Mouse (Mus musculus) CH12.LX (cell line): ENCODE measurements at regions not wholly inside any gene's neighbourhood (a gene's known extent, or its start where the extent isn't known, plus 50 kb on each side); places are given as distances from the start of the nearest gene placed in this dataset.
A peak's percentile ranks its signal among the peaks of the same experiment; 100 is the strongest.

Experiments used
- DNase-seq: peaks from one replicate; pipeline ENCODE4 v3.0.0-alpha.2; 2013; ENCODE audit errors: extremely low read depth
- H3K27ac ChIP-seq: 2 replicates; pipeline ENCODE4 v1.5.1; 2012; ENCODE audit warnings: low read depth, mild to moderate bottlenecking, control low read depth, moderate library complexity; ENCODE audit not compliant: insufficient read depth
- H3K27me3 ChIP-seq: replicated peaks from 2 replicates; pipeline ENCODE3; 2012; ENCODE audit warnings: inconsistent platforms
- H3K36me3 ChIP-seq, 2 experiments: replicated peaks in 1 of 2; 2 replicates each; pipeline versions ENCODE3 to v1.6.1; 2012; ENCODE audit warnings: inconsistent platforms in 1 of 2, low read length in 1 of 2, mild to moderate bottlenecking in 1 of 2, mixed read lengths in 1 of 2, moderate library complexity in 1 of 2; ENCODE audit not compliant: control insufficient read depth in 1 of 2, insufficient read depth in 1 of 2
- H3K4me1 ChIP-seq, 2 experiments: 2 replicates each; pipeline ENCODE4 v1.6.1; 2012; ENCODE audit warnings: inconsistent platforms in 1 of 2, moderate library complexity in 1 of 2; ENCODE audit not compliant: insufficient read depth in 2 of 2, control insufficient read depth in 1 of 2
- H3K4me2 ChIP-seq: 2 replicates; pipeline ENCODE4 v1.6.1; 2012; ENCODE audit warnings: low read depth, mild to moderate bottlenecking, control low read depth; ENCODE audit not compliant: poor library complexity, insufficient read depth, severe bottlenecking
- H3K4me3 ChIP-seq, 3 experiments: fragments of 150-350 bp in 1 of 3; sonication (generic) in 1 of 3; replicated peaks in 1 of 3; 2 replicates each; pipeline versions ENCODE3 to v1.5.1; 2011 to 2012; ENCODE audit warnings: low read depth in 2 of 3, low read length in 2 of 3, mild to moderate bottlenecking in 2 of 3, moderate library complexity in 2 of 3, control low read depth in 1 of 3, improper control_type of control experiment in 1 of 3, inconsistent platforms in 1 of 3, mixed read lengths in 1 of 3; ENCODE audit not compliant: poor library complexity in 1 of 3
- H3K79me2 ChIP-seq: replicated peaks from 2 replicates; pipeline ENCODE4 v1.6.1; 2012; ENCODE audit warnings: mild to moderate bottlenecking, moderate library complexity; ENCODE audit not compliant: control insufficient read depth, poor library complexity, insufficient read depth, severe bottlenecking; ENCODE audit errors: extremely low read depth
- H3K9ac ChIP-seq: 2 replicates; pipeline ENCODE4 v1.6.1; 2012; ENCODE audit warnings: low read depth, mild to moderate bottlenecking, control low read depth, moderate library complexity; ENCODE audit not compliant: insufficient read depth
- H3K9me3 ChIP-seq: replicated peaks from 2 replicates; pipeline ENCODE3; 2012; ENCODE audit warnings: low read length, inconsistent platforms, mixed read lengths
- BHLHE40 ChIP-seq: IDR thresholded peaks from 2 replicates; pipeline ENCODE4 v1.6.1; 2011; ENCODE audit warnings: mild to moderate bottlenecking, low read depth, low read length, improper control_type of control experiment
- CHD1 ChIP-seq: IDR thresholded peaks from 2 replicates; pipeline ENCODE4 v1.6.1; 2012; ENCODE audit warnings: low read depth, low read length, improper control_type of control experiment, inconsistent platforms
- CHD2 ChIP-seq: IDR thresholded peaks from 2 replicates; pipeline ENCODE4 v1.6.1; 2011; ENCODE audit warnings: low read length, improper control_type of control experiment
- CTCF ChIP-seq, 2 experiments: IDR thresholded peaks in 1 of 2; conservative IDR thresholded peaks in 1 of 2; 2 replicates each; pipeline ENCODE4 v1.5.1; 2011 to 2012; ENCODE audit warnings: low read depth in 2 of 2, low read length in 2 of 2, improper control_type of control experiment in 1 of 2, inconsistent platforms in 1 of 2, mild to moderate bottlenecking in 1 of 2, moderate library complexity in 1 of 2
- E2F4 ChIP-seq: IDR thresholded peaks from 2 replicates; pipeline ENCODE4 v1.6.1; 2011; ENCODE audit warnings: low read depth, low read length, improper control_type of control experiment; ENCODE audit not compliant: insufficient replicate concordance
- ELF1 ChIP-seq: IDR thresholded peaks from 2 replicates; pipeline ENCODE4 v1.6.1; 2014; ENCODE audit warnings: low read depth, mild to moderate bottlenecking, inconsistent platforms, low read length, improper control_type of control experiment
- EP300 ChIP-seq: IDR thresholded peaks from 2 replicates; pipeline ENCODE4 v1.6.1; 2011; ENCODE audit warnings: low read length, improper control_type of control experiment
- ETS1 ChIP-seq: conservative IDR thresholded peaks from 2 replicates; pipeline ENCODE4 v1.6.1; 2012; ENCODE audit warnings: low read depth, mild to moderate bottlenecking, inconsistent platforms, low read length, improper control_type of control experiment, moderate library complexity
- GABPA ChIP-seq: IDR thresholded peaks from 2 replicates; pipeline ENCODE4 v1.6.1; 2012; ENCODE audit warnings: low read depth, low read length, improper control_type of control experiment, inconsistent platforms; ENCODE audit not compliant: insufficient replicate concordance
- HCFC1 ChIP-seq: IDR thresholded peaks from 2 replicates; pipeline ENCODE4 v1.6.1; 2012; ENCODE audit warnings: low read depth, mild to moderate bottlenecking, inconsistent platforms, low read length, improper control_type of control experiment
- IRF4 ChIP-seq: IDR thresholded peaks from 2 replicates; pipeline ENCODE4 v1.6.1; 2014; ENCODE audit warnings: low read depth, mild to moderate bottlenecking, inconsistent platforms, low read length, improper control_type of control experiment
- JUN ChIP-seq: IDR thresholded peaks from 2 replicates; pipeline ENCODE4 v1.6.1; 2011; ENCODE audit warnings: low read depth, mild to moderate bottlenecking, low read length, improper control_type of control experiment, moderate library complexity; ENCODE audit not compliant: insufficient read depth
- JUND ChIP-seq: conservative IDR thresholded peaks from 2 replicates; pipeline ENCODE4 v1.6.1; 2011; ENCODE audit warnings: low read depth, low read length, improper control_type of control experiment
- KAT2A ChIP-seq: IDR thresholded peaks from 2 replicates; pipeline ENCODE4 v1.6.1; 2012; ENCODE audit warnings: low read length, improper control_type of control experiment, inconsistent platforms; ENCODE audit not compliant: insufficient replicate concordance
- MAFK ChIP-seq: IDR thresholded peaks from 2 replicates; pipeline ENCODE4 v1.6.1; 2011; ENCODE audit warnings: low read length, improper control_type of control experiment; ENCODE audit not compliant: insufficient replicate concordance
- MAX ChIP-seq: IDR thresholded peaks from 2 replicates; pipeline ENCODE4 v1.6.1; 2011; ENCODE audit warnings: low read length, improper control_type of control experiment
- MAZ ChIP-seq: IDR thresholded peaks from 2 replicates; pipeline ENCODE4 v1.6.1; 2012; ENCODE audit warnings: low read depth, mild to moderate bottlenecking, inconsistent platforms, low read length, improper control_type of control experiment, moderate library complexity
- MEF2A ChIP-seq: IDR thresholded peaks from 2 replicates; pipeline ENCODE4 v1.6.1; 2014; ENCODE audit warnings: low read depth, mild to moderate bottlenecking, inconsistent platforms, low read length, improper control_type of control experiment, borderline replicate concordance
- MXI1 ChIP-seq: IDR thresholded peaks from 2 replicates; pipeline ENCODE4 v1.6.1; 2011; ENCODE audit warnings: mild to moderate bottlenecking, low read depth, low read length, improper control_type of control experiment
- MYC ChIP-seq: IDR thresholded peaks from 2 replicates; pipeline ENCODE4 v1.6.1; 2011; ENCODE audit warnings: low read depth, mild to moderate bottlenecking, improper control_type of control experiment, low read length
- NELFE ChIP-seq: IDR thresholded peaks from 2 replicates; pipeline ENCODE4 v1.6.1; 2011; ENCODE audit warnings: low read depth, low read length, improper control_type of control experiment
- NRF1 ChIP-seq: IDR thresholded peaks from 2 replicates; pipeline ENCODE4 v1.6.1; 2014; ENCODE audit warnings: low read depth, mild to moderate bottlenecking, inconsistent platforms, low read length, improper control_type of control experiment, moderate library complexity
- PAX5 ChIP-seq: IDR thresholded peaks from 2 replicates; pipeline ENCODE4 v1.6.1; 2012; ENCODE audit warnings: low read length, inconsistent platforms, mixed read lengths
- POLR2A ChIP-seq: IDR thresholded peaks from 2 replicates; pipeline ENCODE4 v1.6.1; 2011; ENCODE audit warnings: low read depth, mild to moderate bottlenecking, improper control_type of control experiment, low read length
- POLR2AphosphoS2 ChIP-seq: IDR thresholded peaks from 2 replicates; pipeline ENCODE4 v1.6.1; 2011; ENCODE audit warnings: low read depth, low read length, improper control_type of control experiment
- RAD21 ChIP-seq: IDR thresholded peaks from 2 replicates; pipeline ENCODE4 v1.6.1; 2011; ENCODE audit warnings: low read depth, mild to moderate bottlenecking, low read length, improper control_type of control experiment, moderate library complexity
- RCOR1 ChIP-seq: conservative IDR thresholded peaks from 2 replicates; pipeline ENCODE4 v1.6.1; 2012; ENCODE audit warnings: low read depth, mild to moderate bottlenecking, inconsistent platforms, low read length, improper control_type of control experiment
- SIN3A ChIP-seq: IDR thresholded peaks from 2 replicates; pipeline ENCODE4 v1.6.1; 2012; ENCODE audit warnings: low read length, improper control_type of control experiment, inconsistent platforms
- SMC3 ChIP-seq: IDR thresholded peaks from 2 replicates; pipeline ENCODE4 v1.6.1; 2011; ENCODE audit warnings: low read depth, low read length, improper control_type of control experiment
- TBP ChIP-seq: conservative IDR thresholded peaks from 2 replicates; pipeline ENCODE4 v1.6.1; 2011; ENCODE audit warnings: low read depth, low read length, improper control_type of control experiment
- TCF12 ChIP-seq: IDR thresholded peaks from 2 replicates; pipeline ENCODE4 v1.6.1; 2014; ENCODE audit warnings: low read depth, mild to moderate bottlenecking, inconsistent platforms, low read length, improper control_type of control experiment
- UBTF ChIP-seq: IDR thresholded peaks from 2 replicates; pipeline ENCODE4 v1.6.1; 2012; ENCODE audit warnings: low read depth, mild to moderate bottlenecking, inconsistent platforms, low read length, improper control_type of control experiment, moderate library complexity
- USF1 ChIP-seq: IDR thresholded peaks from 2 replicates; pipeline ENCODE4 v1.6.1; 2014; ENCODE audit warnings: low read depth, mild to moderate bottlenecking, inconsistent platforms, low read length, improper control_type of control experiment
- USF2 ChIP-seq: conservative IDR thresholded peaks from 2 replicates; pipeline ENCODE4 v1.6.1; 2011; ENCODE audit warnings: low read depth, low read length, improper control_type of control experiment
- ZC3H11A ChIP-seq: IDR thresholded peaks from 2 replicates; pipeline ENCODE4 v1.6.1; 2012; ENCODE audit warnings: low read depth, mild to moderate bottlenecking, inconsistent platforms, low read length, improper control_type of control experiment
- ZKSCAN1 ChIP-seq: IDR thresholded peaks from 2 replicates; pipeline ENCODE4 v1.6.1; 2012; ENCODE audit warnings: low read depth, inconsistent platforms, low read length, improper control_type of control experiment, borderline replicate concordance
- ZMIZ1 ChIP-seq: IDR thresholded peaks from 2 replicates; pipeline ENCODE4 v1.6.1; 2012; ENCODE audit warnings: low read depth, mild to moderate bottlenecking, inconsistent platforms, low read length, improper control_type of control experiment
- ZNF384 ChIP-seq: IDR thresholded peaks from 2 replicates; pipeline ENCODE4 v1.6.1; 2012; ENCODE audit warnings: low read depth, low read length, improper control_type of control experiment, inconsistent platforms
- dilution Hi-C: fragments of 300-500 bp; cut with MboI; formaldehyde crosslinking; loops from 2 replicates; pipeline ENCODE4 v1.14.3; 2020; ENCODE audit warnings: low sequenced_read_pairs; ENCODE audit not compliant: extremely low pct_unique_long_range_greater_than_20kb, extremely low pct_ligation_motif_present
- in situ Hi-C: fragments of 300-500 bp; cut with MboI; formaldehyde crosslinking; loops from 3 replicates; pipeline ENCODE4 v1.14.3; 2019; ENCODE audit warnings: low sequenced_read_pairs, low pct_ligation_motif_present, low pct_unique_long_range_greater_than_20kb, mixed read lengths

DNA sequence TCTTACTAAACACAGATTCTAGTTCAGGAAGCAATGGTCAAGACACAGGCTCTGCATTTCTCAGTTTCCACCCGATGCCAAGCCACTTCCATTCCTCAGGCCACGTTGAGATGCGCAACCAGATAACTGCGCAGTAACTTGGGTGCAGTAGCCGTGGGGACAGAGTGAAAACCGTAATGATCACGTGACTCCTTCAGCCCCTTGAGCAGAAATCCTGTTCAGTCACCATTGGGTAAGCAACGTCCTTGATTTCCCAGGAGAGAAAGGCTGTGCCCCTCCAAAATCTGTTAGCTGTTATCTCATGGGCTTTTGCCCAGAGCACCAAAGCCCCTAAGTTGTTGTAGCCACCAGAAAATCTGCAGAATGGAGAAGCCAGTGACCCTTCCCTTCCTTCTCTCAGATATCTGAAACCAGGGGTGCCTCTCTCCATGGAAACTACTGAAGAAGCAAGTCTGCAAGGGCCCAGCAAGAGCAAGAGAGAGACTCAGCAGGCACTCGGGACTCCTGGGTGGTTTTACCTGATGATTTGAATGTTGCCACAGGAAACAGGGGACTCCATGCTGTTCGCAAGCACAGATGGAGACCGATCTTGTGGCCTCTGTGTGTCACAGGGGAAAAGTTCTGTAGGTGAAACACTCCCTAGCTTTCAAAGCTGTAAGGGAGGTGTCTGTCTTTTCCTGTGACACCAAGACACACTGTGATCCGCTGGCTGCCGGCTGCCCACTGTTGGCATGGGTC lies 126.7 kb downstream of the Lmo4 start:
- no peaks in the 10 kb centered on the region for H3K27me3 ChIP-seq
- in situ Hi-C loops (no loop called here), dilution Hi-C loops (no loop called here)
- no peak overlapping the region for H3K27ac ChIP-seq
- peak overlapping the region; percentile 62 for H3K4me2 ChIP-seq
- H3K9me3 ChIP-seq = no peaks in the 10 kb centered on the region
- peaks cover 15 to 30% of the 10 kb centered on the region in 2 experiments for H3K4me1 ChIP-seq
- no peaks in the 10 kb centered on the region for H3K36me3 ChIP-seq
- TF ChIP-seq JUND = no peak
- TF ChIP-seq SIN3A = peak; percentile 81; the same call in 1 of the 2 replicates
- TF ChIP-seq ETS1 = peak; percentile 64; the same call in 1 of the 2 replicates
- TF ChIP-seq GABPA = no peak
- peak; percentile 61; the same call in 1 of the 2 replicates for TF ChIP-seq TCF12
- TF ChIP-seq MAZ = peak; percentile 48
- no peak for TF ChIP-seq POLR2AphosphoS2
- TF ChIP-seq NELFE = 0 out of 2 replicates have a peak, but pooled peaks have one; percentile 28
- TF ChIP-seq KAT2A = 0 out of 2 replicates have a peak, but pooled peaks have one; percentile 40
- TF ChIP-seq MYC = 0 out of 2 replicates have a peak, but pooled peaks have one; percentile 41
- TF ChIP-seq POLR2A = no peak
- peak; percentile 89 for TF ChIP-seq USF1
- TF ChIP-seq MXI1 = peak; percentile 79
- TF ChIP-seq TBP = no peak
- 0 out of 2 replicates have a peak, but pooled peaks have one; percentile 73 for TF ChIP-seq CHD1
- no peak; the same call in 1 of the 2 replicates for TF ChIP-seq JUN
- TF ChIP-seq NRF1 = peak; percentile 63
- TF ChIP-seq E2F4 = no peak
- 0 out of 2 replicates have a peak, but pooled peaks have one; percentile 53 for TF ChIP-seq MEF2A
- no peak for TF ChIP-seq ZC3H11A
- peak; percentile 84 for TF ChIP-seq BHLHE40
- TF ChIP-seq SMC3 = peak; percentile 20; the same call in 1 of the 2 replicates
- TF ChIP-seq ZNF384 = no peak
- no peak for TF ChIP-seq PAX5
- TF ChIP-seq RAD21 = no peak; the same call in none of the 2 replicates
- TF ChIP-seq MAX = peak; percentile 64; the same call in 1 of the 2 replicates
- 0 out of 2 replicates have a peak, but pooled peaks have one; percentile 29 for TF ChIP-seq HCFC1
- peak; percentile 41 for TF ChIP-seq ELF1
- TF ChIP-seq MAFK = peak; percentile 59
- TF ChIP-seq UBTF = no peak
- TF ChIP-seq CHD2 = peak; percentile 56
- peak; percentile 63; the same call in 1 of the 2 replicates for TF ChIP-seq RCOR1
- TF ChIP-seq ZMIZ1 = peak; percentile 39; the same call in 1 of the 2 replicates
- TF ChIP-seq ZKSCAN1 = no peak
- peak; percentile 61 for TF ChIP-seq EP300
- TF ChIP-seq IRF4 = peak; percentile 68
- peak; percentile 90 for TF ChIP-seq USF2
- TF ChIP-seq CTCF (conservative IDR thresholded peaks at IDR 0.05 in 1 of 2, IDR thresholded peaks at IDR 0.05 in 1 of 2; ENCODE audit: low read depth in 2 of 2, low read length in 2 of 2) = no peak
- no peaks in the 10 kb centered on the region for H3K79me2 ChIP-seq
- no peak overlapping the region for H3K4me3 ChIP-seq
- DNase-seq = peak; percentile 69
- H3K9ac ChIP-seq = no peak overlapping the region
